Mouse (Mus musculus) bone marrow, adult 2 months (tissue): Measurements from ENCODE around the gene Ercc6.

Experiments
- CTCF ChIP-seq: fragments of 200-500 bp; IDR thresholded peaks from 2 replicates; pipeline ENCODE4 v1.5.1; 2011; ENCODE audit warnings: low read length, control low read depth; ENCODE audit not compliant: control insufficient read depth, insufficient read depth
- POLR2A ChIP-seq: fragments of 200-500 bp; IDR thresholded peaks from 2 replicates; pipeline ENCODE4 v1.6.1; 2011; ENCODE audit warnings: low read depth, mild to moderate bottlenecking, control low read depth, low read length, borderline replicate concordance; ENCODE audit not compliant: control insufficient read depth

DNA sequence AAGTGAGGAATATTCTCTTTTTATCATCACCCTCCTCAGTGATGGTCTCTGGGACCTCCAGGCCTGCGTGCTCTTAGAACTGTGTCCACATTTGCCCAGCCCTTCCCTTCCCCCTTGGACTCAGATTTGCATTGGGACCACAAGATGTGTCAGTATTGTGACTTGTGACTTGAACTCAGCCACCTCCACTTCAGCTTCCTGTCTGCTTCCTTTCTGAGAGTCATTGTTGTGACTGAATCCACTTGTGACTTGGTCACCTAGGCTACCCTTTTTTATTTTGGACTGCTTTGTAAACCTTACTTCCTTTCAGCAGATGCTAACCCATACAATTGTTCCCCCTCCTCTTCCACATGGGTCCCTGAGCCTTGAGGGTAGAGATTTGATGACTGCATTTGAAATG, 2.8 kb downstream of the Ercc6 start:
- TF ChIP-seq CTCF, result no peak
- TF ChIP-seq POLR2A, result no peak
